24 mouse cellular contexts compared by ENCODE assay signal in the genomic region with DNA sequence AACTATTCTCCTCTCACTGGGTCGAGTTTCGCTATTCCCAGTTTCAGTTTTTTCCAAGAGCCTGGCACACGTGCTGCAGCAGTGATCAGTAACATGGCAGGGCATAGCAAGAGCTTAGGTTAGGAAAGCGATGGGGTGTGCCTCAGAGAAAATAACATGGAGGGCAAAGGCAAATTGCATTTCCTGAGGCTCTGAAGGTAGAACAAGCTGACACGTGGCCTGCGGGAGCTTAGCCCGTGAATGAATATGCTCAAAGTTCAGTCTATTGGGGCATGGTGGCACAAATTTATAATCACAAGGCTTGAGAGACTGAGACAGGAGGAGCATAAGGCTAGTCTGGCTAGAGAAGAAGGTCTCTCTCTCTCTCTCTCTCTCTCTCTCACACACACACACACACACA. TPM values are rescaled to one million over a fixed set of nuclear protein-coding genes. Genes with fewer than 3 reads are reported as not detected.
A peak's percentile ranks its signal among the peaks of the same experiment; 100 is the strongest.
DNase-seq lines count a peak whose midpoint lies in the region; ATAC-seq and TF ChIP-seq lines count a peak whose summit lies in the region.
"Had no signal": no experiment of that assay in that cellular context is flagged by ENCODE, and none has a peak within 500 bp of the region (broad histone marks: within the 10 kb centered on the region; RNA-seq: fewer than 3 reads in every experiment).

No protein-coding gene starts in this region.

- H3K4me1 ChIP-seq in erythroblast, embryonic 14.5 days (ENCODE audit: control insufficient read depth) = peaks cover 58% of the 10 kb centered on the region
- peaks cover 18% of the 10 kb centered on the region; the same call in 1 of the 2 replicates for H3K4me1 ChIP-seq in intestine, embryonic 16.5 days (ENCODE audit: control insufficient read depth, insufficient read depth, low read length)
- peaks cover 8% of the 10 kb centered on the region for H3K4me1 ChIP-seq in kidney, embryonic 16.5 days (ENCODE audit: insufficient read depth, low read length)
- peaks cover 40% of the 10 kb centered on the region for H3K4me1 ChIP-seq in liver, embryonic 15.5 days (replicated peaks)
- peaks cover 25% of the 10 kb centered on the region for H3K4me1 ChIP-seq in cerebellum, adult 2 months (ENCODE audit: control insufficient read depth, insufficient read depth, low read length)

- peaks cover 83% of the 10 kb centered on the region for H3K36me3 ChIP-seq in erythroblast, embryonic 14.5 days (ENCODE audit: control insufficient read depth)
- peaks cover 39% of the 10 kb centered on the region for H3K36me3 ChIP-seq in intestine, embryonic 16.5 days (ENCODE audit: control insufficient read depth, insufficient read depth, low read length)
- peaks cover 41% of the 10 kb centered on the region for H3K36me3 ChIP-seq in kidney, embryonic 16.5 days (ENCODE audit: insufficient read depth, low read length)
- peaks cover 68% of the 10 kb centered on the region for H3K36me3 ChIP-seq in liver, embryonic 15.5 days (replicated peaks)

- no peaks in the 10 kb centered on the region for H3K27me3 ChIP-seq in erythroblast, embryonic 14.5 days (ENCODE audit: control insufficient read depth)
- H3K27me3 ChIP-seq in intestine, embryonic 16.5 days (replicated peaks; ENCODE audit: control insufficient read depth, insufficient read depth, low read length) = no peaks in the 10 kb centered on the region
- no peaks in the 10 kb centered on the region for H3K27me3 ChIP-seq in kidney, embryonic 16.5 days (ENCODE audit: insufficient read depth, low read length)
- no peaks in the 10 kb centered on the region for H3K27me3 ChIP-seq in liver, embryonic 15.5 days
- H3K27me3 ChIP-seq in cerebellum, adult 2 months (ENCODE audit: control insufficient read depth, insufficient read depth, low read length) = no peaks in the 10 kb centered on the region
- H3K27me3 ChIP-seq: forebrain, embryonic 12.5 days; heart, embryonic 13.5 days; hindbrain, embryonic 13.5 days; lung, embryonic 15.5 days; Patski had no signal

- TF ChIP-seq CTCF in cerebellum, adult 2 months (IDR thresholded peaks at IDR 0.05; ENCODE audit: borderline replicate concordance, insufficient read depth, low read depth, low read length) = no peak

- TF ChIP-seq POLR2A in cerebellum, adult 2 months (IDR thresholded peaks at IDR 0.05; ENCODE audit: borderline replicate concordance, insufficient read depth, low read length) = no peak

- WGBS in intestine, embryonic 16.5 days = 79% methylated on average over 7 of the region's 7 CpGs
- 78% methylated on average over 7 of the region's 7 CpGs for WGBS in kidney, embryonic 16.5 days
- 83% methylated on average over 7 of the region's 7 CpGs for WGBS in liver, embryonic 15.5 days (ENCODE audit: insufficient replicate concordance)
- WGBS in cerebellum, adult 2 months = 86% methylated on average over 7 of the region's 7 CpGs

- DNase-seq in cerebellum, adult 8-10 months = no peak
- DNase-seq in cerebellum, adult 2 months = no peak
- no peak for DNase-seq in spleen, postnatal 10 days (ENCODE audit: low spot score in 2 of 2)
- DNase-seq: adrenal gland, postnatal 10 days; cerebellum, adult 11-12 months; cerebellum, postnatal 36 days; gastrocnemius, postnatal 14 days; heart, adult 18-20 months; retina, postnatal 1 day; thymus, postnatal 25 days had no signal

- H3K9me3 ChIP-seq in erythroblast, embryonic 14.5 days (ENCODE audit: control insufficient read depth, low read length) = no peaks in the 10 kb centered on the region
- no peaks in the 10 kb centered on the region for H3K9me3 ChIP-seq in intestine, embryonic 16.5 days (ENCODE audit: control insufficient read depth, low read length)
- H3K9me3 ChIP-seq in kidney, embryonic 16.5 days (ENCODE audit: low read length) = no peaks in the 10 kb centered on the region
- H3K9me3 ChIP-seq in liver, embryonic 15.5 days (replicated peaks) = no peaks in the 10 kb centered on the region
- H3K9me3 ChIP-seq: forebrain, embryonic 12.5 days; heart, embryonic 13.5 days; hindbrain, embryonic 13.5 days; lung, embryonic 15.5 days; midbrain, embryonic 10.5 days had no signal

- H3K4me3 ChIP-seq in erythroblast, embryonic 14.5 days (replicated peaks) = peak overlapping the region; percentile 3
- H3K4me3 ChIP-seq in intestine, embryonic 16.5 days (ENCODE audit: low read length) = no peak overlapping the region
- H3K4me3 ChIP-seq in kidney, embryonic 16.5 days (ENCODE audit: low read length) = no peak overlapping the region
- H3K4me3 ChIP-seq in liver, embryonic 15.5 days (replicated peaks) = no peak overlapping the region
- no peak overlapping the region for H3K4me3 ChIP-seq in cerebellum, adult 2 months (replicated peaks; ENCODE audit: insufficient read depth, low read depth, low read length)
- H3K4me3 ChIP-seq: forebrain, embryonic 12.5 days; heart, embryonic 13.5 days; hindbrain, embryonic 13.5 days; lung, embryonic 15.5 days; midbrain, embryonic 10.5 days had no signal

- ATAC-seq in erythroblast, adult 5-6 weeks (replicated peaks; ENCODE audit: low FRiP score, poor library complexity, severe bottlenecking) = no peak
- peak; percentile 6 for ATAC-seq in intestine, embryonic 16.5 days
- no peak for ATAC-seq in kidney, embryonic 16.5 days (ENCODE audit: low FRiP score, low TSS enrichment)
- no peak for ATAC-seq in liver, embryonic 15.5 days (ENCODE audit: insufficient read depth)
- ATAC-seq: CD4-positive, CD25-positive, alpha-beta regulatory T cell, adult 4 months; Patski had no signal

- peak overlapping the region; percentile 61 for H3K27ac ChIP-seq in intestine, embryonic 16.5 days (ENCODE audit: low read length)
- H3K27ac ChIP-seq in kidney, embryonic 16.5 days (ENCODE audit: low read length) = peak overlapping the region; percentile 47; the same call in 1 of the 2 replicates
- peak overlapping the region; percentile 99; the same call in 1 of the 2 replicates for H3K27ac ChIP-seq in liver, embryonic 15.5 days (replicated peaks)
- no peak overlapping the region for H3K27ac ChIP-seq in cerebellum, adult 2 months (ENCODE audit: insufficient read depth, low read length)
- H3K27ac ChIP-seq: forebrain, embryonic 12.5 days; heart, embryonic 13.5 days; hindbrain, embryonic 13.5 days; lung, embryonic 15.5 days; macrophage; midbrain, embryonic 10.5 days had no signal

- H3K9ac ChIP-seq in intestine, embryonic 16.5 days (ENCODE audit: low read depth, low read length) = no peak overlapping the region
- no peak overlapping the region for H3K9ac ChIP-seq in kidney, embryonic 16.5 days (replicated peaks; ENCODE audit: low read length)
- no peak overlapping the region for H3K9ac ChIP-seq in liver, embryonic 15.5 days
- H3K9ac ChIP-seq: forebrain, embryonic 12.5 days; heart, embryonic 13.5 days; hindbrain, embryonic 13.5 days; lung, embryonic 15.5 days had no signal

- H3K4me2 ChIP-seq in intestine, embryonic 16.5 days (ENCODE audit: low read depth, low read length) = peak overlapping the region; percentile 20; the same call in 1 of the 2 replicates
- H3K4me2 ChIP-seq in kidney, embryonic 16.5 days (replicated peaks; ENCODE audit: low read depth, low read length) = no peak overlapping the region
- H3K4me2 ChIP-seq in liver, embryonic 15.5 days = peak overlapping the region; percentile 78; the same call in 1 of the 2 replicates
- H3K4me2 ChIP-seq: forebrain, embryonic 12.5 days; hindbrain, embryonic 13.5 days; lung, embryonic 15.5 days had no signal

RNA-seq across cellular contexts. Expression of a gene that starts 4.6 kb away (rescaled TPM):
- polyA plus RNA-seq in erythroblast, embryonic 14.5 days (2012) = 2.6 and 3.9 TPM in 2 replicates
- total RNA-seq in erythroblast, adult 5-6 weeks (2015; ENCODE audit: low replicate concordance) = 13.4 and 19.6 TPM in 2 replicates
- total RNA-seq in erythroblast, adult 5-6 weeks (2017; ENCODE audit: low replicate concordance) = 17.9 and 18.8 TPM in 2 replicates
- 136 and 144 TPM in 2 replicates for polyA plus RNA-seq in intestine, embryonic 16.5 days (2015; fragmentation: Nextera tagmentation; extraction: Ambion mirVana)
- polyA plus RNA-seq in kidney, embryonic 16.5 days (2015; fragmentation: Nextera tagmentation; extraction: Ambion mirVana) = 156 and 186 TPM in 2 replicates
- polyA plus RNA-seq in liver, embryonic 15.5 days (2015; fragmentation: Nextera tagmentation; extraction: Ambion mirVana) = 65.7 and 68.7 TPM in 2 replicates
- 57.8 and 59.5 TPM in 2 replicates for polyA plus RNA-seq in cerebellum, adult 2 months (2012; rRNA removed)

RNA-seq across cellular contexts. Expression of a gene that starts 5.0 kb away (rescaled TPM):
- 14.0 and 14.8 TPM in 2 replicates for polyA plus RNA-seq in erythroblast, embryonic 14.5 days (2012)
- total RNA-seq in erythroblast, adult 5-6 weeks (2015; ENCODE audit: low replicate concordance) = 94.3 and 113 TPM in 2 replicates
- 180 and 191 TPM in 2 replicates for total RNA-seq in erythroblast, adult 5-6 weeks (2017; ENCODE audit: low replicate concordance)
- polyA plus RNA-seq in intestine, embryonic 16.5 days (2015; fragmentation: Nextera tagmentation; extraction: Ambion mirVana) = 55.5 and 63.0 TPM in 2 replicates
- polyA plus RNA-seq in kidney, embryonic 16.5 days (2015; fragmentation: Nextera tagmentation; extraction: Ambion mirVana) = 53.4 and 54.0 TPM in 2 replicates
- polyA plus RNA-seq in liver, embryonic 15.5 days (2015; fragmentation: Nextera tagmentation; extraction: Ambion mirVana) = 62.1 and 74.6 TPM in 2 replicates
- polyA plus RNA-seq in cerebellum, adult 2 months (2012; rRNA removed) = 20.7 and 21.5 TPM in 2 replicates

RNA-seq across cellular contexts. Expression of a gene that starts 47.3 kb away (rescaled TPM):
- polyA plus RNA-seq in erythroblast, embryonic 14.5 days (2012) = not detected in 2 replicates
- total RNA-seq in erythroblast, adult 5-6 weeks (2015; ENCODE audit: low replicate concordance) = not detected in 2 replicates
- not detected in 2 replicates for total RNA-seq in erythroblast, adult 5-6 weeks (2017; ENCODE audit: low replicate concordance)
- 1.9 and 2.7 TPM in 2 replicates for polyA plus RNA-seq in intestine, embryonic 16.5 days (2015; fragmentation: Nextera tagmentation; extraction: Ambion mirVana)
- 3.3 and 3.8 TPM in 2 replicates for polyA plus RNA-seq in kidney, embryonic 16.5 days (2015; fragmentation: Nextera tagmentation; extraction: Ambion mirVana)
- polyA plus RNA-seq in liver, embryonic 15.5 days (2015; fragmentation: Nextera tagmentation; extraction: Ambion mirVana) = 0.06 and 0.15 TPM in 2 replicates
- polyA plus RNA-seq in cerebellum, adult 2 months (2012; rRNA removed) = 22.3 and 23.8 TPM in 2 replicates
- polyA plus RNA-seq: macrophage had no signal

RNA-seq across cellular contexts. Expression of a gene that starts 48.6 kb away (rescaled TPM):
- 0.19 TPM in 1 of 2 replicates, not detected in the other for polyA plus RNA-seq in erythroblast, embryonic 14.5 days (2012)
- 1.3 and 3.6 TPM in 2 replicates for total RNA-seq in erythroblast, adult 5-6 weeks (2015; ENCODE audit: low replicate concordance)
- total RNA-seq in erythroblast, adult 5-6 weeks (2017; ENCODE audit: low replicate concordance) = not detected in 2 replicates
- polyA plus RNA-seq in intestine, embryonic 16.5 days (2015; fragmentation: Nextera tagmentation; extraction: Ambion mirVana) = 115 and 144 TPM in 2 replicates
- 244 and 292 TPM in 2 replicates for polyA plus RNA-seq in kidney, embryonic 16.5 days (2015; fragmentation: Nextera tagmentation; extraction: Ambion mirVana)
- 13.8 and 22.1 TPM in 2 replicates for polyA plus RNA-seq in liver, embryonic 15.5 days (2015; fragmentation: Nextera tagmentation; extraction: Ambion mirVana)
- polyA plus RNA-seq in cerebellum, adult 2 months (2012; rRNA removed) = 3.2 and 3.5 TPM in 2 replicates
- total RNA-seq: heart, postnatal 25 days had no signal
- polyA plus RNA-seq: macrophage had no signal

Comparison
In these comparisons a context has a peak if more than half of its experiments do, and no peak if none do; other contexts are left out.
1. RNA of a gene that starts 4.6 kb away (polyA plus RNA-seq): 156 to 186 TPM in kidney, embryonic 16.5 days, 136 to 144 TPM in intestine, embryonic 16.5 days, 65.7 to 68.7 TPM in liver, embryonic 15.5 days and 57.8 to 59.5 TPM in cerebellum, adult 2 months; 2.6 to 3.9 TPM in erythroblast, embryonic 14.5 days; every median in the first group is over 10 times any median in the second.